Mouse (Mus musculus) central nervous system, embryonic 18 days (tissue): ENCODE data around the gene Vtcn1. TPM values are rescaled to one million over a fixed set of nuclear protein-coding genes. Genes with fewer than 3 reads are reported as not detected.

ENCODE experiments used
- polyA plus RNA-seq: library from polyadenylated mRNA; depleted of rRNA; stranded (reverse); fragments of >200 nt; gene quantifications from 2 replicates; pipeline ENCODE4 v1.2.3, GENCODE M21; 2012; rRNA removed

The Vtcn1 gene
- 0.06 TPM in 1 of 2 replicates, not detected in the other for polyA plus RNA-seq

DNA sequence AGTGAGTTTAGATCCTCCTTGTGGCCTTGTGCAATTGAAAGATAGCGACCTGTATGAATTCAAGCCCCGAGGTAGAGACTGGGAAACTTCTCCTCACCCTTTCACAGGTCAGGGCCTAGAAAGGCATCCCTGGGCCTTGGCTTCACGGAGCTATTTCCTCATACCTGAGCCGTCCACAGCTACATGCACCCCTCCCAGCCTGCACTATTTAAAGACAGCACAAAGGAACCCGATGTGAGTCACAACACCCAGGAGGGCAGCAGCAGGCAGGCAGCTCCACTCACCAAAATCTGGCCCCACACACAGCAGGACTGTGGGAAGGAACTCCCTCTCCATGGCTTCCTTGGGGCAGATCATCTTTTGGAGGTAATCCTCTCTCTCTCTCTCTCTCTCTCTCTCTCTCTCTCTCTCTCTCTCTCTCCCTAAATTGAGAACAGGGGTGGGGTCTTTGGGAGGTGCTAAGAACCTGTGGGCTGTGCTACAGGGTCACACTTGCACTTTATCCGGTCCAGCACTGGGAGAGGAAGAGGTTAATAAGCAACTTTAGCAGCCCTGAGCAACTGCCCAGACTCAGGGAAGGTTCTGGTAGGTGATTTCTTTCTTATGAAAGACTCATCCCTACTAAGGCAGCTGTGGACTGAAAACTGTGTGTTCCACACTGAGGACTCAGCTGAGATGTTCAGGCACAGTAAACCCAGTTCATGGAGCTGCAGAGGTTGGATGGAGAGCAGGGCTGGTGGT, at the start of gene Vtcn1:
Gene Vtcn1 (plus strand): TSS at position 235 of the 741 bp plus-strand sequence.

GRCm38 (mm10) chr3:100921825-100922505, 96.7 kb downstream of the Vtcn1 start, which contains the start of gene Trim45:
Gene Trim45, plus strand, starts transcription at chr3:100922202.

Other genes starting within 250 kb of the Vtcn1 start
- gene Man1a2, start 140.0 kb upstream of the Vtcn1 start, polyA plus RNA-seq = 17.2 and 19.7 TPM in 2 replicates
- 12.2 and 13.0 TPM in 2 replicates for gene Trim45, start 96.7 kb downstream of the Vtcn1 start, polyA plus RNA-seq
- 2.8 and 3.3 TPM in 2 replicates for gene Ttf2, start 144.2 kb downstream of the Vtcn1 start, polyA plus RNA-seq
- 0.07 and 0.08 TPM in 2 replicates for gene Cd101, start 204.1 kb downstream of the Vtcn1 start, polyA plus RNA-seq